In genomic region chr4:95117158-95117681, GRCm38 (mm10) we compare ENCODE assay signal across 9 mouse cellular contexts.
DNase-seq lines count a peak whose midpoint lies in the region; ATAC-seq lines count a peak whose summit lies in the region.
"Had no signal": no experiment of that assay in that cellular context is flagged by ENCODE, and none has a peak within 500 bp of the region (broad histone marks: within the 10 kb centered on the region; RNA-seq: fewer than 3 reads in every experiment).

No protein-coding gene starts in this region.

- no peaks in the 10 kb centered on the region for H3K9me3 ChIP-seq in liver, embryonic 11.5 days (ENCODE audit: control insufficient read depth, low read length)
- H3K9me3 ChIP-seq: hindbrain, embryonic 15.5 days had no signal

- no peak overlapping the region for H3K27ac ChIP-seq in liver, embryonic 11.5 days (ENCODE audit: low read depth, low read length)
- H3K27ac ChIP-seq: hindbrain, embryonic 15.5 days had no signal

- peak; percentile 62 for ATAC-seq in frontal cortex, adult (ENCODE audit: low TSS enrichment)
- 0 out of 2 replicates have a peak, but pooled peaks have one; percentile 51 for ATAC-seq in liver, embryonic 11.5 days (replicated peaks; ENCODE audit: low FRiP score)

- DNase-seq in frontal cortex, postnatal 14 days (ENCODE audit: low spot score in 2 of 2): no peak
- DNase-seq in spleen, postnatal 36 days (ENCODE audit: low spot score in 2 of 2): peak; percentile 9 to 14
- DNase-seq in spleen, adult 12 weeks (ENCODE audit: low spot score): no peak
- peak; percentile 20 for DNase-seq in liver, embryonic 11.5 days (ENCODE audit: low spot score)
- peak; percentile 17 to 29 for DNase-seq in thymus, postnatal 36 days
- no peak for DNase-seq in gastrocnemius, postnatal 36 days
- DNase-seq in adrenal gland, adult 8-10 months: no peak

- no peak overlapping the region for H3K9ac ChIP-seq in liver, embryonic 11.5 days (ENCODE audit: low read depth, low read length)
- H3K9ac ChIP-seq: hindbrain, embryonic 15.5 days had no signal

- H3K36me3 ChIP-seq in liver, embryonic 11.5 days (ENCODE audit: control insufficient read depth, insufficient read depth, low read length): no peaks in the 10 kb centered on the region
- H3K36me3 ChIP-seq: hindbrain, embryonic 15.5 days had no signal

- no peak overlapping the region for H3K4me2 ChIP-seq in liver, embryonic 11.5 days
- H3K4me2 ChIP-seq: hindbrain, embryonic 15.5 days had no signal

- H3K27me3 ChIP-seq in liver, embryonic 11.5 days (replicated peaks; ENCODE audit: control insufficient read depth, insufficient read depth, low read length): no peaks in the 10 kb centered on the region
- H3K27me3 ChIP-seq: hindbrain, embryonic 15.5 days had no signal

- intact Hi-C loops in gastrocnemius, postnatal 36 days (cut with DNase I): no loop called here

- no peak overlapping the region for H3K4me3 ChIP-seq in liver, embryonic 11.5 days (ENCODE audit: low read depth, low read length)
- H3K4me3 ChIP-seq: hindbrain, embryonic 15.5 days had no signal

- H3K4me1 ChIP-seq in liver, embryonic 11.5 days (replicated peaks; ENCODE audit: control insufficient read depth, insufficient read depth, low read length): no peaks in the 10 kb centered on the region
- H3K4me1 ChIP-seq: hindbrain, embryonic 15.5 days had no signal

- 46% methylated on average over 5 of the region's 5 CpGs for WGBS in liver, embryonic 11.5 days

Comparison
In these comparisons a context has a peak if more than half of its experiments do, and no peak if none do; other contexts are left out.
1. DNase-seq: peak in spleen, postnatal 36 days (2 of 2), liver, embryonic 11.5 days (single experiment) and thymus, postnatal 36 days (2 of 2); none in frontal cortex, postnatal 14 days (0 of 2), spleen, adult 12 weeks (single experiment), gastrocnemius, postnatal 36 days (0 of 2) and adrenal gland, adult 8-10 months (single experiment).